Mouse (Mus musculus) heart, embryonic 13.5 days (tissue): Measurements from ENCODE around the gene Sept3. TPM values are rescaled to one million over a fixed set of nuclear protein-coding genes. Genes with fewer than 3 reads are reported as not detected.

ENCODE experiments used
- ATAC-seq: fragments of 200-750 bp; cut with Nextera tagmentation; 2 replicates; pipeline ENCODE4 v1.8.0; 2017; ENCODE audit warnings: moderate TSS enrichment; ENCODE audit not compliant: insufficient number of reproducible peaks, low FRiP score, low TSS enrichment; ENCODE audit errors: extremely low read depth
- H3K27ac ChIP-seq: fragments of 300-500 bp; sonication (generic); replicated peaks from 2 replicates; pipeline ENCODE4 v1.5.1; 2015; ENCODE audit warnings: moderate library complexity, mild to moderate bottlenecking, inconsistent platforms
- H3K27me3 ChIP-seq: fragments of 300-500 bp; sonication (generic); replicated peaks from 2 replicates; pipeline ENCODE4 v1.6.1; 2015; ENCODE audit warnings: mild to moderate bottlenecking, inconsistent platforms
- H3K36me3 ChIP-seq: fragments of 300-500 bp; sonication (generic); 2 replicates; pipeline ENCODE4 v1.6.1; 2015; ENCODE audit warnings: mild to moderate bottlenecking, inconsistent platforms
- H3K4me1 ChIP-seq: fragments of 300-500 bp; sonication (generic); 2 replicates; pipeline ENCODE4 v1.6.1; 2015; ENCODE audit warnings: inconsistent platforms
- H3K4me2 ChIP-seq: fragments of 300-500 bp; sonication (generic); 2 replicates; pipeline ENCODE4 v1.6.1; 2015; ENCODE audit warnings: inconsistent platforms, mild to moderate bottlenecking, moderate library complexity
- H3K4me3 ChIP-seq: fragments of 300-500 bp; sonication (generic); 2 replicates; pipeline ENCODE4 v1.5.1; 2015; ENCODE audit warnings: moderate library complexity, mild to moderate bottlenecking, inconsistent platforms
- H3K9ac ChIP-seq: fragments of 300-500 bp; sonication (generic); 2 replicates; pipeline ENCODE4 v1.6.1; 2015; ENCODE audit warnings: inconsistent platforms, mild to moderate bottlenecking, moderate library complexity
- H3K9me3 ChIP-seq: fragments of 300-500 bp; sonication (generic); 2 replicates; pipeline ENCODE4 v1.6.1; 2016; ENCODE audit warnings: inconsistent platforms
- WGBS: fragments of 180-500 bp; shearing (Covaris S2); methylation state at CpG from one replicate; pipeline ENCODE4 v1.1.7; 2015; ENCODE audit warnings: mixed read lengths; 5-methylcytosine and 5-hydroxymethylcytosine counted together
- polyA plus RNA-seq: library from polyadenylated mRNA; unstranded; fragments of >200 nt; fragmentation: Nextera tagmentation; extraction: Ambion mirVana; gene quantifications from 2 replicates; pipeline ENCODE4 v1.2.1, GENCODE M21; 2015

The Sept3 gene
- polyA plus RNA-seq, 1 experiment from 2014 or later = 6.0 TPM

DNA sequence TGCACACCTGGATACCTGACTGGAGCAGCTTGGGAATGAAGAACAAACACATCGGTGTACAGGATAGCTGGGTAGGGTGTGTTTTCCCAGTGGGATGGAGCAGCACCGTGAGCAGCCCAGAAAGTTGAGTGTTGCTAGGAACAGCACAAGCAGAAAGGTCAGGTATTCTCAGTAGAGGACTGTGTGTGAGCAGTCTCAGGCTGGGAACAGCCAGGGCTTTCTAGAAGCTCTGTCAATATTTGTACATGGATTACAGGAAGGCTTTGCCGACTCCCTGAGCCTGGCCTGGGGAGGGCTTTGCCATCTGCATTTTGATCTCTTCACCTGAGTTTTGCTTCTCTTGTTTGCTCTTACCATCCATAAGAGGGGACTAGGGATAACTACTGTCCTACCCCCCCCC is 32.4 kb downstream of the Sept3 start:
- H3K4me1 ChIP-seq = no peaks in the 10 kb centered on the region
- 78% methylated on average over 3 of the region's 3 CpGs for WGBS
- H3K36me3 ChIP-seq = no peaks in the 10 kb centered on the region
- H3K4me2 ChIP-seq = no peak overlapping the region
- no peaks in the 10 kb centered on the region for H3K27me3 ChIP-seq
- H3K27ac ChIP-seq = no peak overlapping the region
- no peak overlapping the region for H3K4me3 ChIP-seq
- no peak for ATAC-seq
- no peak overlapping the region for H3K9ac ChIP-seq
- no peaks in the 10 kb centered on the region for H3K9me3 ChIP-seq

- no peak overlapping the region for H3K9ac ChIP-seq
- ATAC-seq = no peak
- H3K4me2 ChIP-seq = no peak overlapping the region
- whole genome bisulfite sequencing = 69% methylated on average over 3 of the region's 3 CpGs
- no peaks in the 10 kb centered on the region for H3K4me1 ChIP-seq
- H3K27ac ChIP-seq = no peak overlapping the region
- no peak overlapping the region for H3K4me3 ChIP-seq
- H3K27me3 ChIP-seq = no peaks in the 10 kb centered on the region
- no peaks in the 10 kb centered on the region for H3K36me3 ChIP-seq
- no peaks in the 10 kb centered on the region for H3K9me3 ChIP-seq
Observed at GRCm38 (mm10) chr15:82308416-82308815, 33.7 kb downstream of the Sept3 start.

GRCm38 (mm10) chr15:82317839-82318238 is 43.1 kb downstream of the Sept3 start:
- H3K9me3 ChIP-seq = no peaks in the 10 kb centered on the region
- H3K27me3 ChIP-seq = no peaks in the 10 kb centered on the region
- no peak overlapping the region for H3K9ac ChIP-seq
- H3K27ac ChIP-seq = no peak overlapping the region
- H3K4me1 ChIP-seq = no peaks in the 10 kb centered on the region
- no peak overlapping the region for H3K4me3 ChIP-seq
- no peak for ATAC-seq
- WGBS = 83% methylated on average over 6 of the region's 6 CpGs
- H3K36me3 ChIP-seq = no peaks in the 10 kb centered on the region
- H3K4me2 ChIP-seq = no peak overlapping the region

GRCm38 (mm10) chr15:82319613-82320012 is 44.9 kb downstream of the Sept3 start:
- ATAC-seq = no peak
- Histone ChIP-seq H3K27ac (no peak overlapping the region), H3K9ac (no peak overlapping the region), H3K4me1 (no peaks in the 10 kb centered on the region), H3K4me2 (no peak overlapping the region), H3K27me3 (no peaks in the 10 kb centered on the region), H3K4me3 (no peak overlapping the region), H3K36me3 (no peaks in the 10 kb centered on the region), H3K9me3 (no peaks in the 10 kb centered on the region)
- WGBS = 31% methylated on average over 1 of the region's 1 CpGs

GRCm38 (mm10) chr15:82322195-82322594 is 47.5 kb downstream of the Sept3 start:
- Histone ChIP-seq H3K4me2 (no peak overlapping the region), H3K9ac (no peak overlapping the region), H3K27me3 (no peaks in the 10 kb centered on the region), H3K4me1 (no peaks in the 10 kb centered on the region), H3K9me3 (no peaks in the 10 kb centered on the region), H3K4me3 (no peak overlapping the region), H3K27ac (no peak overlapping the region), H3K36me3 (no peaks in the 10 kb centered on the region)
- 74% methylated on average over 8 of the region's 8 CpGs for WGBS
- ATAC-seq = no peak

DNA sequence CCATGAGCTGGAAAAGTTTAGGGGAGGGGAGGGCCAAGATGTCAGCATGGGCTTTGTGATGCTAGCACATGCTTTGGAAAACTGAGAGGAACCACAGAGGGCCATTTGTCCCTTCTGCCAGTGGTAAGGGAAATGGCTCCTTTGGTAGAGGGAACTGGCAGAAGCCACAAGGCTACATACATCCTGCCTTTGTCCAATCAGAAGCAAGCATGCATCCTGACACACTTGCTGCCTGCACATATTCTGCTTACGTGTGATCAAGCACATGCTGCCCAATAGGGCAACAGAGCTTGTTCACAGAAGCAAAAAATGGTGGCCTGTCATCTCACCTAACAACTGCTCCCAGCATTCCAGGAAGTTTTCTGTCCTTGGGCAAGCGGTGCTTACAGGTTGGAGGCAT is 50.7 kb downstream of the Sept3 start:
- no peak overlapping the region for H3K4me3 ChIP-seq
- H3K4me2 ChIP-seq = no peak overlapping the region
- no peaks in the 10 kb centered on the region for H3K4me1 ChIP-seq
- peaks cover 17% of the 10 kb centered on the region for H3K36me3 ChIP-seq
- H3K9ac ChIP-seq = no peak overlapping the region
- no peak overlapping the region for H3K27ac ChIP-seq
- WGBS = 70% methylated on average over 2 of the region's 2 CpGs
- no peak for ATAC-seq
- no peaks in the 10 kb centered on the region for H3K27me3 ChIP-seq
- H3K9me3 ChIP-seq = no peaks in the 10 kb centered on the region

GRCm38 (mm10) chr15:82335194-82335593 is 60.5 kb downstream of the Sept3 start:
- Histone ChIP-seq H3K4me2 (no peak overlapping the region), H3K4me3 (no peak overlapping the region), H3K27ac (no peak overlapping the region), H3K27me3 (no peaks in the 10 kb centered on the region), H3K9ac (no peak overlapping the region), H3K36me3 (peaks cover 63% of the 10 kb centered on the region), H3K9me3 (no peaks in the 10 kb centered on the region), H3K4me1 (peaks cover 24% of the 10 kb centered on the region)
- ATAC-seq = no peak
- 94% methylated on average over 4 of the region's 4 CpGs for WGBS

- Histone ChIP-seq H3K36me3 (peaks cover 49% of the 10 kb centered on the region), H3K4me2 (peak overlapping the region; percentile 93), H3K4me1 (peaks cover 38% of the 10 kb centered on the region), H3K9me3 (no peaks in the 10 kb centered on the region), H3K4me3 (peak overlapping the region; percentile 63; the same call in 1 of the 2 replicates), H3K27ac (no peak overlapping the region), H3K27me3 (no peaks in the 10 kb centered on the region), H3K9ac (peak overlapping the region; percentile 80; the same call in 1 of the 2 replicates)
- ATAC-seq = no peak
- WGBS = 84% methylated on average over 12 of the region's 12 CpGs
Observed at GRCm38 (mm10) chr15:82336629-82337028, 61.9 kb downstream of the Sept3 start.

- H3K36me3 ChIP-seq = peaks cover 38% of the 10 kb centered on the region
- ATAC-seq = no peak
- H3K27me3 ChIP-seq = no peaks in the 10 kb centered on the region
- no peaks in the 10 kb centered on the region for H3K9me3 ChIP-seq
- peak overlapping the region; percentile 63 for H3K4me3 ChIP-seq
- peak overlapping the region; percentile 80 for H3K9ac ChIP-seq
- 14% methylated on average over 4 of the region's 4 CpGs for WGBS
- peak overlapping the region; percentile 66 for H3K27ac ChIP-seq
- peaks cover 48% of the 10 kb centered on the region for H3K4me1 ChIP-seq
- peak overlapping the region; percentile 93 for H3K4me2 ChIP-seq
Observed at GRCm38 (mm10) chr15:82337875-82338274, 63.2 kb downstream of the Sept3 start.

- H3K36me3 ChIP-seq = peaks cover 32% of the 10 kb centered on the region
- under 1% methylated on average over 41 of the region's 41 CpGs for WGBS
Observed at GRCm38 (mm10) chr15:82338593-82339112, 64.0 kb downstream of the Sept3 start, which contains the start of the genes Naga, Pheta2 and Smdt1. Gene Naga (minus strand): TSS chr15:82338925. Gene Pheta2 (plus strand): TSS chr15:82338942. Gene Smdt1 (plus strand): TSS chr15:82338959.

DNA sequence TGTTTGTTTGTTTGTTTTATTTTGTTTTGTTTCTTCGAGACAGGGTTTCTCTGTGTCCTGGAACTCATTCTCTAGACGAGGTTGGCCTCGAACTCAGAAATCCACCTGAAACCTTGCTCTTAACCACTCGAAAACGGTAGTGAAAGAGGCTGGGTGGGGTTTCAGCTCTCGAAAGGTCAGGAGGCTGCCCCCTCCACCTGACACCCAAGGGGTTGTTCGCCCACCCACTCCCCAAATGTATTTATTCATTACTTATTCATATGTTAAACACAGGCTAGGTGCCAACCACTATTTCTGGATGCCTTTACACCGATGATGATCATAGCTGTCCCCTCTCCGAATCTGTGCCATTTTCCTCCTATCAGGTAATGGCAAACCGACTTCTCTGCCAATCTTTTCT is 64.5 kb downstream of the Sept3 start:
- peak overlapping the region; percentile 63 for H3K4me3 ChIP-seq
- no peaks in the 10 kb centered on the region for H3K27me3 ChIP-seq
- H3K9me3 ChIP-seq = no peaks in the 10 kb centered on the region
- peak overlapping the region; percentile 93 for H3K4me2 ChIP-seq
- WGBS = 55% methylated on average over 10 of the region's 10 CpGs
- peak overlapping the region; percentile 80 for H3K9ac ChIP-seq
- ATAC-seq = no peak
- H3K36me3 ChIP-seq = peaks cover 33% of the 10 kb centered on the region
- H3K27ac ChIP-seq = peak overlapping the region; percentile 89
- peaks cover 48% of the 10 kb centered on the region for H3K4me1 ChIP-seq

More at GRCm38 (mm10) chr15:82338593-82339112, 64.0 kb downstream of the Sept3 start, which contains the start of the genes Naga, Pheta2 and Smdt1:
- no peaks in the 10 kb centered on the region for H3K9me3 ChIP-seq
- no peaks in the 10 kb centered on the region for H3K27me3 ChIP-seq
- peak within 1 kb of the TSS; percentile 93 for H3K4me2 ChIP-seq
- peak; percentile 84 for ATAC-seq
- peak within 1 kb of the TSS; percentile 80 for H3K9ac ChIP-seq
- H3K4me3 ChIP-seq = peak within 1 kb of the TSS; percentile 63
- peaks cover 48% of the 10 kb centered on the region for H3K4me1 ChIP-seq
- H3K27ac ChIP-seq = peak within 1 kb of the TSS; percentile 89

DNA sequence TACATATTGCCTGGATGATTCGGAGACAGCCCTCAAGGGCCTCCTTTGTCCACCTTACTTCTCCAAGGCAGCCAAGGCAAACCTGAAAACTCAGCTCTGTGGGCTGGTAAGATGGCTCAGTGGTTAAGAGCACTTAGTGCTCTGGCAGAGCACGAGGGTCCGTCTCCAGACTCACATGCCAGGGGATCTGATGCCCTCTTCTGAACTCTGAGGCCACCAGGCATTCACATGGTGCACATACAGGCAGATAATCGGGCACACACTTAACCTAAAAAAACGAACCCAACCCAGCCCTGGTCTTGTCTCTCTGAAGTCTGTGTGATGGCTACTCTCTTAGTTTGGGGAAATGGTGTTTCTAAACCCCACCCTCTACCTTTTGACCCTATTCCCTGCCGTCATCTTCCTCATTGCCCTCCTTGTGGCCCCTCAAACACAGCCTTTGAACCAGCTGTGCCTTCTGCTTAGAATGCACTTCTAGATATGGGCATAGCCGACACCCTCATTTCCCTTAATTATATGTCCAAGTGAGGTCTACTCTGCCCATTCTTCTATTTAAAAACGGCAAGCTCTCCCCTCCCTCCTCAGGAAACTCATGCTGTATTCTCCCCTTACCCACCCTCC is 65.1 kb downstream of the Sept3 start:
- no peak for ATAC-seq
- Histone ChIP-seq H3K4me2 (peak overlapping the region; percentile 93), H3K27me3 (no peaks in the 10 kb centered on the region), H3K9me3 (no peaks in the 10 kb centered on the region), H3K9ac (peak overlapping the region; percentile 87; the same call in 1 of the 2 replicates), H3K27ac (peak overlapping the region; percentile 89), H3K4me3 (peak overlapping the region; percentile 63; the same call in 1 of the 2 replicates), H3K4me1 (peaks cover 48% of the 10 kb centered on the region), H3K36me3 (peaks cover 27% of the 10 kb centered on the region)
- 65% methylated on average over 8 of the region's 8 CpGs for WGBS
